Mouse (Mus musculus) stomach, embryonic 16.5 days (tissue): ENCODE results near the gene Gm45261. TPM values are rescaled to one million over a fixed set of nuclear protein-coding genes. Genes with fewer than 3 reads are reported as not detected.

Source experiments
- ATAC-seq: fragments of 200-750 bp; cut with Nextera tagmentation; 2 replicates; pipeline ENCODE4 v1.8.0; 2017; ENCODE audit warnings: moderate number of reproducible peaks, moderate TSS enrichment; ENCODE audit not compliant: insufficient read depth, low FRiP score
- H3K27ac ChIP-seq: fragments of 300-500 bp; sonication (generic); 2 replicates; pipeline ENCODE4 v1.5.1; 2014; ENCODE audit warnings: low read length
- H3K27me3 ChIP-seq: fragments of 300-500 bp; sonication (generic); 2 replicates; pipeline ENCODE4 v1.6.1; 2014; ENCODE audit warnings: low read length, control low read depth, mixed read lengths; ENCODE audit not compliant: control insufficient read depth, insufficient read depth
- H3K36me3 ChIP-seq: fragments of 300-500 bp; sonication (generic); 2 replicates; pipeline ENCODE4 v1.6.1; 2014; ENCODE audit warnings: low read length; ENCODE audit not compliant: control insufficient read depth, insufficient read depth
- H3K4me1 ChIP-seq: fragments of 300-500 bp; sonication (generic); 2 replicates; pipeline ENCODE4 v1.6.1; 2014; ENCODE audit warnings: low read length, control low read depth, mixed read lengths; ENCODE audit not compliant: control insufficient read depth, insufficient read depth
- H3K4me2 ChIP-seq: fragments of 300-500 bp; sonication (generic); 2 replicates; pipeline ENCODE4 v1.6.1; 2014; ENCODE audit warnings: low read depth, low read length, mixed read lengths
- H3K4me3 ChIP-seq: fragments of 300-500 bp; sonication (generic); replicated peaks from 2 replicates; pipeline ENCODE4 v1.5.1; 2014; ENCODE audit warnings: mild to moderate bottlenecking, low read length
- H3K9ac ChIP-seq: fragments of 300-500 bp; sonication (generic); 2 replicates; pipeline ENCODE4 v1.6.1; 2014; ENCODE audit warnings: low read length
- H3K9me3 ChIP-seq: fragments of 300-500 bp; sonication (generic); replicated peaks from 2 replicates; pipeline ENCODE4 v1.6.1; 2016; ENCODE audit warnings: low read length, control low read depth; ENCODE audit not compliant: control insufficient read depth
- WGBS: fragments of 180-500 bp; shearing (Covaris S2); extraction: QIAGEN DNeasy Blood & Tissue Kit; methylation state at CpG from one replicate; pipeline ENCODE4 v1.1.7; 2014; 5-methylcytosine and 5-hydroxymethylcytosine counted together
- polyA plus RNA-seq: library from polyadenylated mRNA; unstranded; fragments of >200 nt; fragmentation: Nextera tagmentation; extraction: Ambion mirVana; gene quantifications from 2 replicates; pipeline ENCODE4 v1.2.1, GENCODE M21; 2015

Gene Gm45261
- polyA plus RNA-seq, 1 experiment from 2014 or later, result not detected

DNA sequence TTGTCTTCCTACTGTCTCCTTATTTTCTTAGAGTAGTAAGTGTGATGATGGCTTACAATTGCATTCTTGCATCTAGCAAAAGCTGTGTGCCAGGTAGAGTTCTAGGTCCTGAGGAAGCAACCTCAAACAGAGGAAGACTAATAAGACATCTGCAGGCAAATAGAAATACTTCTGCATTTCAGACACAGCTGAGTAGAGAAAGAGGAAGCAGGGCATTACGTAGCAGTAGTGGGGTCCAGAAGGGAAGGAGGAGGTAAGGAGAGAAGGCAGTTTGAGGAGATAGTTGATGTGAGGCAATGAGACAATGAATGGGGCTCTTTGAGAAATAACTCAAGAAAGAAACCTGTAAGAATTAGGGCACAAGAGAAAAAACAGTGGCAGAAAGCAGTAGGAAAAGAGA lies 59.3 kb downstream of the Gm45261 start:
- Histone ChIP-seq H3K27me3 (no peaks in the 10 kb centered on the region), H3K4me1 (no peaks in the 10 kb centered on the region), H3K9ac (no peak overlapping the region), H3K4me2 (no peak overlapping the region), H3K36me3 (no peaks in the 10 kb centered on the region), H3K4me3 (no peak overlapping the region), H3K9me3 (no peaks in the 10 kb centered on the region), H3K27ac (no peak overlapping the region)
- WGBS, result 75% methylated on average over 1 of the region's 1 CpGs
- no peak for ATAC-seq

Other genes with a start within 250 kb of the Gm45261 start
- gene Fam124b, start 243.0 kb downstream of the Gm45261 start, polyA plus RNA-seq, result 0.71 and 1.2 TPM in 2 replicates
- gene Cul3, start 121.0 kb downstream of the Gm45261 start, polyA plus RNA-seq, result 29.4 and 30.5 TPM in 2 replicates